In the genomic region with DNA sequence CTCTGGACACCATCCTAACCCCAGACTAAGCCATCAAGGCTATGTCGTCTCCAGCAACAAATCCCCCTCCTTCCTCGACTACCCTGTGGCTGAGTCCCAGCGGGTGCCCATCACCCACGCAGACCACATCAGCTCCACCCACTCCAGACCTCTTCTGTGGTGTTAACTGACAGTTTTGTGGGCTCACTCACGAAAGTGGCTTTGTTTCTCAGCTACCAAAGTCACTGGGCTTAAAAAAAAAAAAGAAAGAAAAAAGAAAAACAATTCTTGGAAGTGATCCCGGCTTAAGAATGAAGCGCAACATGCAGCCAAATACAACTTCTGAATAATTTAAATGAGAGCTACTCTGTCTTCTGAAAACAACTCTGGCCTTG, we compare ENCODE assay signal across 14 mouse cellular contexts. TPM values are rescaled to one million over a fixed set of nuclear protein-coding genes. Genes with fewer than 3 reads are reported as not detected.
DNase-seq lines count a peak whose midpoint lies in the region; ATAC-seq and TF ChIP-seq lines count a peak whose summit lies in the region.
"Had no signal": no experiment of that assay in that cellular context is flagged by ENCODE, and none has a peak within 500 bp of the region (broad histone marks: within the 10 kb centered on the region; RNA-seq: fewer than 3 reads in every experiment).

No protein-coding gene starts in this region.

- TF ChIP-seq CTCF in lung, embryonic 14.5 days (IDR thresholded peaks at IDR 0.05; ENCODE audit: low read depth) = no peak

- H3K4me3 ChIP-seq in forebrain, embryonic 14.5 days (ENCODE audit: low read depth, low read length) = no peak overlapping the region
- no peak overlapping the region for H3K4me3 ChIP-seq in forebrain, embryonic 11.5 days (ENCODE audit: low read depth, low read length)
- H3K4me3 ChIP-seq in lung, embryonic 14.5 days (ENCODE audit: low read depth, low read length) = no peak overlapping the region
- H3K4me3 ChIP-seq in forebrain, embryonic 16.5 days (replicated peaks; ENCODE audit: low read length) = no peak overlapping the region
- H3K4me3 ChIP-seq: embryonic facial prominence, embryonic 12.5 days; liver, embryonic 13.5 days had no signal

- peak; percentile 74 for DNase-seq in forebrain, embryonic 14.5 days (ENCODE audit: low spot score)
- no peak for DNase-seq in forebrain, embryonic 11.5 days (ENCODE audit: low spot score)
- peak; percentile 77 for DNase-seq in lung, embryonic 14.5 days
- DNase-seq in lung, postnatal 14 days = no peak
- peak; percentile 34 for DNase-seq in NIH3T3 (ENCODE audit: low read depth)
- DNase-seq in retina, embryonic 14.5 days (ENCODE audit: low spot score) = no peak
- no peak for DNase-seq in ovary, postnatal 36 days (ENCODE audit: low spot score)
- DNase-seq: adrenal gland, adult 2 months; cerebellum, postnatal 25 days; layer of hippocampus, adult 9-11 months; liver, embryonic 13.5 days had no signal

- peak; percentile 83 for ATAC-seq in forebrain, embryonic 14.5 days
- no peak for ATAC-seq in forebrain, embryonic 11.5 days (replicated peaks; ENCODE audit: low FRiP score)
- ATAC-seq in lung, embryonic 14.5 days (ENCODE audit: insufficient read depth) = peak; percentile 35; the same call in 1 of the 2 replicates
- peak; percentile 84 for ATAC-seq in forebrain, embryonic 16.5 days
- ATAC-seq: inflammation-experienced regulatory T-cells, adult 6 months had no signal

- H3K9ac ChIP-seq in forebrain, embryonic 14.5 days (ENCODE audit: low read length) = no peak overlapping the region
- H3K9ac ChIP-seq in forebrain, embryonic 11.5 days (ENCODE audit: low read length) = no peak overlapping the region
- no peak overlapping the region for H3K9ac ChIP-seq in lung, embryonic 14.5 days
- H3K9ac ChIP-seq in forebrain, embryonic 16.5 days (replicated peaks; ENCODE audit: low read depth, low read length) = peak overlapping the region; percentile 17; the same call in 1 of the 2 replicates
- H3K9ac ChIP-seq: embryonic facial prominence, embryonic 12.5 days; liver, embryonic 13.5 days had no signal

- no peak overlapping the region for H3K27ac ChIP-seq in forebrain, embryonic 14.5 days (ENCODE audit: low read depth, low read length)
- H3K27ac ChIP-seq in forebrain, embryonic 11.5 days (ENCODE audit: low read depth, low read length) = no peak overlapping the region
- peak overlapping the region; percentile 73 for H3K27ac ChIP-seq in lung, embryonic 14.5 days (ENCODE audit: low read depth)
- H3K27ac ChIP-seq in forebrain, embryonic 16.5 days (ENCODE audit: low read length) = peak overlapping the region; percentile 82
- H3K27ac ChIP-seq: embryonic facial prominence, embryonic 12.5 days; liver, embryonic 13.5 days had no signal

- H3K27me3 ChIP-seq in forebrain, embryonic 14.5 days (replicated peaks; ENCODE audit: control insufficient read depth, insufficient read depth, low read length) = no peaks in the 10 kb centered on the region
- H3K27me3 ChIP-seq in forebrain, embryonic 11.5 days (ENCODE audit: control insufficient read depth, insufficient read depth, low read length) = no peaks in the 10 kb centered on the region
- H3K27me3 ChIP-seq in lung, embryonic 14.5 days (ENCODE audit: insufficient read depth, low read length) = no peaks in the 10 kb centered on the region
- no peaks in the 10 kb centered on the region for H3K27me3 ChIP-seq in forebrain, embryonic 16.5 days (replicated peaks; ENCODE audit: control insufficient read depth, insufficient read depth, low read length)
- H3K27me3 ChIP-seq: embryonic facial prominence, embryonic 12.5 days; liver, embryonic 13.5 days had no signal

- H3K36me3 ChIP-seq in forebrain, embryonic 14.5 days (ENCODE audit: control insufficient read depth, insufficient read depth, low read length) = no peaks in the 10 kb centered on the region
- no peaks in the 10 kb centered on the region for H3K36me3 ChIP-seq in forebrain, embryonic 11.5 days (ENCODE audit: control insufficient read depth, insufficient read depth, low read length)
- no peaks in the 10 kb centered on the region for H3K36me3 ChIP-seq in lung, embryonic 14.5 days (ENCODE audit: insufficient read depth)
- no peaks in the 10 kb centered on the region for H3K36me3 ChIP-seq in forebrain, embryonic 16.5 days (ENCODE audit: control insufficient read depth, insufficient read depth)
- H3K36me3 ChIP-seq: embryonic facial prominence, embryonic 12.5 days; liver, embryonic 13.5 days had no signal

- WGBS in forebrain, embryonic 14.5 days = 40% methylated on average over 7 of the region's 7 CpGs
- WGBS in forebrain, embryonic 11.5 days = 73% methylated on average over 7 of the region's 7 CpGs
- WGBS in lung, embryonic 14.5 days = 43% methylated on average over 7 of the region's 7 CpGs
- WGBS in forebrain, embryonic 16.5 days = 19% methylated on average over 7 of the region's 7 CpGs

- no peak overlapping the region for H3K4me2 ChIP-seq in forebrain, embryonic 14.5 days (ENCODE audit: low read length)
- no peak overlapping the region for H3K4me2 ChIP-seq in forebrain, embryonic 11.5 days (ENCODE audit: low read depth, low read length, severe bottlenecking)
- peak overlapping the region; percentile 20; the same call in 1 of the 2 replicates for H3K4me2 ChIP-seq in lung, embryonic 14.5 days
- H3K4me2 ChIP-seq in forebrain, embryonic 16.5 days (ENCODE audit: low read length) = peak overlapping the region; percentile 35
- H3K4me2 ChIP-seq: embryonic facial prominence, embryonic 12.5 days; liver, embryonic 13.5 days had no signal

- no peaks in the 10 kb centered on the region for H3K9me3 ChIP-seq in forebrain, embryonic 14.5 days (replicated peaks; ENCODE audit: control insufficient read depth, low read length)
- H3K9me3 ChIP-seq in forebrain, embryonic 11.5 days (ENCODE audit: control insufficient read depth, low read length) = no peaks in the 10 kb centered on the region
- no peaks in the 10 kb centered on the region for H3K9me3 ChIP-seq in lung, embryonic 14.5 days (ENCODE audit: low read depth, low read length)
- no peaks in the 10 kb centered on the region for H3K9me3 ChIP-seq in forebrain, embryonic 16.5 days (ENCODE audit: control insufficient read depth, low read length)
- H3K9me3 ChIP-seq: liver, embryonic 13.5 days had no signal

- H3K4me1 ChIP-seq in forebrain, embryonic 14.5 days (ENCODE audit: control insufficient read depth, insufficient read depth, low read length) = peaks cover 3% of the 10 kb centered on the region; the same call in 1 of the 2 replicates
- peaks cover 2% of the 10 kb centered on the region; the same call in 1 of the 2 replicates for H3K4me1 ChIP-seq in forebrain, embryonic 11.5 days (replicated peaks; ENCODE audit: control insufficient read depth, insufficient read depth, low read length)
- no peaks in the 10 kb centered on the region for H3K4me1 ChIP-seq in lung, embryonic 14.5 days (ENCODE audit: insufficient read depth)
- peaks cover 25% of the 10 kb centered on the region for H3K4me1 ChIP-seq in forebrain, embryonic 16.5 days (replicated peaks; ENCODE audit: control insufficient read depth, insufficient read depth, low read length)
- H3K4me1 ChIP-seq: liver, embryonic 13.5 days had no signal

RNA-seq across cellular contexts. Expression of gene Erg, which starts 11.2 kb away (rescaled TPM):
- 0.75 and 1.0 TPM in 2 replicates for polyA plus RNA-seq in forebrain, embryonic 14.5 days (2014; fragmentation: Nextera tagmentation; extraction: Ambion mirVana)
- polyA plus RNA-seq in forebrain, embryonic 11.5 days (2014; fragmentation: Nextera tagmentation; extraction: Ambion mirVana) = 1.8 and 2.1 TPM in 2 replicates
- 8.6 and 9.1 TPM in 2 replicates for polyA plus RNA-seq in lung, embryonic 14.5 days (2014; fragmentation: Nextera tagmentation; extraction: Ambion mirVana)
- polyA plus RNA-seq in forebrain, embryonic 16.5 days (2015; fragmentation: Nextera tagmentation; extraction: Ambion mirVana) = 1.5 and 1.9 TPM in 2 replicates
- polyA plus RNA-seq: inflammation-experienced regulatory T-cells, adult 6 months had no signal

Comparison
In these comparisons a context has a peak if more than half of its experiments do, and no peak if none do; other contexts are left out.
1. DNase-seq: peak in forebrain, embryonic 14.5 days (single experiment), lung, embryonic 14.5 days (single experiment) and NIH3T3 (single experiment); none in forebrain, embryonic 11.5 days (single experiment), lung, postnatal 14 days (single experiment), retina, embryonic 14.5 days (single experiment) and ovary, postnatal 36 days (single experiment).
2. H3K27ac ChIP-seq: peak in lung, embryonic 14.5 days (single experiment) and forebrain, embryonic 16.5 days (single experiment); none in forebrain, embryonic 14.5 days (single experiment) and forebrain, embryonic 11.5 days (single experiment).
3. H3K4me2 ChIP-seq: peak in lung, embryonic 14.5 days (single experiment) and forebrain, embryonic 16.5 days (single experiment); none in forebrain, embryonic 14.5 days (single experiment) and forebrain, embryonic 11.5 days (single experiment).